Comparison of ENCODE assay signal across 8 mouse cellular contexts in the genomic region with DNA sequence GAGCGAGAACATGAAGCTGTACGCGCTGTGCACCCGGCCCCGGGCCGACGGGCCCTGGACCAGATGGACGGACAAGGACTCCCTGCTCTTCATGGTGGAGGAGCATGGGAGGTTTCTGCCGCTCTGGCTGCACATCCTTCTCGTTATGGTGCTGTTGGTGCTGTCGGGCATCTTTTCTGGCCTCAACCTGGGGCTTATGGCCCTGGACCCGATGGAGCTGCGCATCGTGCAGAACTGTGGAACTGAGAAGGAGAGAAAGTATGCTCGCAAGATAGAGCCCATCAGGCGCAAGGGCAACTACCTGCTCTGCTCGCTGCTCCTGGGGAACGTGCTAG. TPM values are rescaled to one million over a fixed set of nuclear protein-coding genes. Genes with fewer than 3 reads are reported as not detected.
DNase-seq lines count a peak whose midpoint lies in the region; ATAC-seq and TF ChIP-seq lines count a peak whose summit lies in the region.

No protein-coding gene starts in this region.

- H3K36me3 ChIP-seq in lung, postnatal 0 days (ENCODE audit: insufficient read depth, low read length) = no peaks in the 10 kb centered on the region
- H3K36me3 ChIP-seq in hindbrain, embryonic 15.5 days = no peaks in the 10 kb centered on the region
- no peaks in the 10 kb centered on the region for H3K36me3 ChIP-seq in midbrain, embryonic 14.5 days (ENCODE audit: control insufficient read depth, insufficient read depth, low read length)

- no peak for TF ChIP-seq EP300 in lung, postnatal 0 days (IDR thresholded peaks at IDR 0.05)

- peak overlapping the region; percentile 78; the same call in 1 of the 2 replicates for H3K27ac ChIP-seq in lung, postnatal 0 days (ENCODE audit: low read length)
- H3K27ac ChIP-seq in hindbrain, embryonic 15.5 days (replicated peaks) = no peak overlapping the region
- H3K27ac ChIP-seq in midbrain, embryonic 14.5 days (replicated peaks; ENCODE audit: low read depth, low read length) = no peak overlapping the region

- peak; percentile 36 for DNase-seq in adrenal gland, postnatal 10 days
- no peak for DNase-seq in adrenal gland, postnatal 14 days
- no peak for DNase-seq in lung, postnatal 0 days (ENCODE audit: low spot score)
- no peak for DNase-seq in lung, postnatal 4 days
- DNase-seq in midbrain, embryonic 14.5 days = no peak
- DNase-seq in adrenal gland, postnatal 36 days = no peak
- no peak for DNase-seq in frontal cortex, postnatal 14 days (ENCODE audit: low spot score in 2 of 2)

- peak overlapping the region; percentile 78 for H3K4me2 ChIP-seq in lung, postnatal 0 days (replicated peaks; ENCODE audit: low read depth, low read length)
- peak overlapping the region; percentile 84 for H3K4me2 ChIP-seq in hindbrain, embryonic 15.5 days
- H3K4me2 ChIP-seq in midbrain, embryonic 14.5 days (ENCODE audit: low read length) = peak overlapping the region; percentile 58

- 12% methylated on average over 18 of the region's 18 CpGs for WGBS in lung, postnatal 0 days
- 17% methylated on average over 18 of the region's 18 CpGs for WGBS in hindbrain, embryonic 15.5 days
- WGBS in midbrain, embryonic 14.5 days = 11% methylated on average over 18 of the region's 18 CpGs

- peak overlapping the region; percentile 50; the same call in 1 of the 2 replicates for H3K9ac ChIP-seq in lung, postnatal 0 days (replicated peaks; ENCODE audit: low read depth)
- peak overlapping the region; percentile 73 for H3K9ac ChIP-seq in hindbrain, embryonic 15.5 days
- H3K9ac ChIP-seq in midbrain, embryonic 14.5 days (replicated peaks; ENCODE audit: low read length) = peak overlapping the region; percentile 70

- no peak for ATAC-seq in lung, postnatal 0 days
- ATAC-seq in hindbrain, embryonic 15.5 days (ENCODE audit: low FRiP score, low read depth) = no peak; the same call in 1 of the 2 replicates
- ATAC-seq in midbrain, embryonic 14.5 days (ENCODE audit: low FRiP score, low TSS enrichment) = no peak

- H3K9me3 ChIP-seq in lung, postnatal 0 days (ENCODE audit: low read length) = no peaks in the 10 kb centered on the region
- H3K9me3 ChIP-seq in hindbrain, embryonic 15.5 days = no peaks in the 10 kb centered on the region
- H3K9me3 ChIP-seq in midbrain, embryonic 14.5 days (ENCODE audit: control insufficient read depth, low read length) = no peaks in the 10 kb centered on the region

- peak overlapping the region; percentile 44 for H3K4me3 ChIP-seq in lung, postnatal 0 days (ENCODE audit: low read depth, low read length)
- peak overlapping the region; percentile 83 for H3K4me3 ChIP-seq in hindbrain, embryonic 15.5 days
- peak overlapping the region; percentile 60 for H3K4me3 ChIP-seq in midbrain, embryonic 14.5 days (replicated peaks; ENCODE audit: low read depth, low read length)

- no peaks in the 10 kb centered on the region for H3K27me3 ChIP-seq in lung, postnatal 0 days (replicated peaks; ENCODE audit: insufficient read depth, low read length)
- H3K27me3 ChIP-seq in hindbrain, embryonic 15.5 days = no peaks in the 10 kb centered on the region
- H3K27me3 ChIP-seq in midbrain, embryonic 14.5 days (ENCODE audit: control insufficient read depth, insufficient read depth, low read length) = no peaks in the 10 kb centered on the region

- TF ChIP-seq CTCF in lung, postnatal 0 days (IDR thresholded peaks at IDR 0.05) = no peak

- H3K4me1 ChIP-seq in lung, postnatal 0 days (ENCODE audit: insufficient read depth, low read depth, low read length) = peaks cover 27% of the 10 kb centered on the region
- peaks cover 63% of the 10 kb centered on the region for H3K4me1 ChIP-seq in hindbrain, embryonic 15.5 days (replicated peaks)
- H3K4me1 ChIP-seq in midbrain, embryonic 14.5 days (ENCODE audit: control insufficient read depth, insufficient read depth, low read length) = peaks cover 49% of the 10 kb centered on the region

RNA-seq across cellular contexts. Expression of a gene that starts 0.7 kb away (rescaled TPM):
- total RNA-seq in adrenal gland, postnatal 10 days (2021) = 1 to 10 TPM; 3.9 to 4.4 TPM
- total RNA-seq in adrenal gland, postnatal 14 days (2021) = 4.2 and 4.6 TPM in 2 replicates
- 8.7 and 9.3 TPM in 2 replicates for polyA plus RNA-seq in lung, postnatal 0 days (2015; fragmentation: Nextera tagmentation; extraction: Ambion mirVana)
- polyA plus RNA-seq in hindbrain, embryonic 15.5 days (2015; fragmentation: Nextera tagmentation; extraction: Ambion mirVana) = 10.8 TPM in 2 replicates
- polyA plus RNA-seq in midbrain, embryonic 14.5 days (2014; fragmentation: Nextera tagmentation; extraction: Ambion mirVana) = 9.5 and 11.9 TPM in 2 replicates
- total RNA-seq in adrenal gland, postnatal 36 days (2021) = 1 to 10 TPM; 3.9 to 4.9 TPM

RNA-seq across cellular contexts. Expression of a gene that starts 27.0 kb away (rescaled TPM):
- 10 to 100 TPM; 21.9 to 25.7 TPM for total RNA-seq in adrenal gland, postnatal 10 days (2021)
- total RNA-seq in adrenal gland, postnatal 14 days (2021) = 26.2 and 30.7 TPM in 2 replicates
- polyA plus RNA-seq in lung, postnatal 0 days (2015; fragmentation: Nextera tagmentation; extraction: Ambion mirVana) = 15.9 and 25.1 TPM in 2 replicates
- 66.7 and 68.2 TPM in 2 replicates for polyA plus RNA-seq in hindbrain, embryonic 15.5 days (2015; fragmentation: Nextera tagmentation; extraction: Ambion mirVana)
- polyA plus RNA-seq in midbrain, embryonic 14.5 days (2014; fragmentation: Nextera tagmentation; extraction: Ambion mirVana) = 41.2 and 42.7 TPM in 2 replicates
- total RNA-seq in adrenal gland, postnatal 36 days (2021) = 10 to 100 TPM; 36.4 to 52.2 TPM

RNA-seq across cellular contexts. Expression of a gene that starts 39.6 kb away (rescaled TPM):
- total RNA-seq in adrenal gland, postnatal 10 days (2021) = 10 to 100 TPM; 23.1 to 29.8 TPM
- 26.3 and 27.5 TPM in 2 replicates for total RNA-seq in adrenal gland, postnatal 14 days (2021)
- 3.3 TPM in 2 replicates for polyA plus RNA-seq in lung, postnatal 0 days (2015; fragmentation: Nextera tagmentation; extraction: Ambion mirVana)
- polyA plus RNA-seq in hindbrain, embryonic 15.5 days (2015; fragmentation: Nextera tagmentation; extraction: Ambion mirVana) = 6.0 and 6.5 TPM in 2 replicates
- polyA plus RNA-seq in midbrain, embryonic 14.5 days (2014; fragmentation: Nextera tagmentation; extraction: Ambion mirVana) = 6.5 and 7.6 TPM in 2 replicates
- total RNA-seq in adrenal gland, postnatal 36 days (2021) = 10 to 100 TPM; 21.5 to 34.2 TPM
